Mouse (Mus musculus) left cerebral cortex, postnatal 10 days (tissue): ENCODE measurements around the gene Gm8906. TPM values are rescaled to one million over a fixed set of nuclear protein-coding genes. Genes with fewer than 3 reads are reported as not detected.
"Not testable (repeated sequence)": the region's sequence is repeated elsewhere in the genome, so short reads cannot be mapped to it uniquely, and the experiment has no call there.

Experiments used
- DNase-seq, 2 experiments: peaks; one replicate each; pipeline ENCODE4 v3.0.0; 2021 to 2022; ENCODE audit warnings: low spot score in 2 of 2, mixed read lengths in 1 of 2; ENCODE audit errors: extremely low spot score in 1 of 2
- intact Hi-C: fragments of 180-260 bp; cut with DNase I; formaldehyde crosslinking; loops from one replicate; pipeline ENCODE4 v1.15.1; 2025
- total RNA-seq, 2 experiments: library from RNA; stranded (reverse); gene quantifications; 2 replicates each; pipeline ENCODE4 v1.2.3; 2021

The Gm8906 gene
- not detected for total RNA-seq

DNA sequence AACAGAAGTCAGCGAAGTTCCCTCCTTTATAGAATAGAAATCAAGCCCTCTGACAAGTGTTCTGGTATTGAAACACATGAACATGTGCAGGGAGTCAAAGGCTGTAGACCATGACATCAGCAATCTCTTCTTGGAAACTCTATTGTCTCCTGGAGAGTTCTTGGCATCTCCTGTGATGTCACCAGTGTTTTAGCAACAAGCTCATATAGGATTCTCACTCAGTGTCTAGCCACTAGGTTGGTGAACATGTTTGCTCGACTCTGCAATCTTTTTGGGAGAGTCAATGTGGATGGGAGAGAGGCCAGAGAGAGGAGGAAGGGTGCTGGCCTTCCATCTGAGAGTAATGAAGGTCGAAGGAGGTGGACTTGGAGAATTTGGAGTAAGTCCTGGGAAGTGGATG, at the start of gene Gm8906:
Gene Gm8906 (plus strand): TSS at position 301 of the 400 bp plus-strand sequence.
- DNase-seq, intact Hi-C loops: not testable (repeated sequence)

Other genes with a start within 250 kb of the Gm8906 start
- gene Gm8890, start 246.7 kb upstream of the Gm8906 start, total RNA-seq: not detected
- not detected for gene Speer1, start 161.2 kb upstream of the Gm8906 start, total RNA-seq
- gene Gm8897, start 86.3 kb upstream of the Gm8906 start, total RNA-seq: not detected
- not detected for gene Gm6460, start 92.2 kb downstream of the Gm8906 start, total RNA-seq
- not detected for gene Gm8922, start 179.3 kb downstream of the Gm8906 start, total RNA-seq